Mouse (Mus musculus) gastrocnemius, adult 18-20 months (tissue): ENCODE measurements around the gene Naa60. TPM values are rescaled to one million over a fixed set of nuclear protein-coding genes. Genes with fewer than 3 reads are reported as not detected.

ENCODE experiments used
- microRNA-seq: library from miRNA; unstranded; fragments of <30 nt; microRNA quantifications from one replicate; pipeline ENCODE4 v1.2.0, GENCODE M21; 2021
- total RNA-seq, 2 experiments: library from RNA; stranded (reverse); gene quantifications; 2 replicates each; pipeline ENCODE4 v1.2.3; 2021

The Naa60 gene
- total RNA-seq, 2 experiments from 2014 or later, result 36.8 to 37.1 TPM

Small RNA genes lying within 50 kb of the gene (microRNA-seq; reads per million reads assigned to microRNA genes)
- gene Gm23493, result not detected

Other genes starting within 250 kb of the Naa60 start
- gene Mefv, start 154.3 kb upstream of the Naa60 start, total RNA-seq, result not detected
- 1 to 10 TPM; 5.4 to 6.1 TPM for gene Zfp263, start 128.3 kb upstream of the Naa60 start, total RNA-seq
- gene Olfr15, start 41.5 kb upstream of the Naa60 start, total RNA-seq, result not detected
- gene Zfp174, start 25.1 kb upstream of the Naa60 start, total RNA-seq, result 1 to 10 TPM; 1.7 to 1.9 TPM
- 1 to 10 TPM; 6.3 to 7.2 TPM for gene Zfp597, start 12.2 kb downstream of the Naa60 start, total RNA-seq
- not detected for gene Gm20695, start 12.3 kb downstream of the Naa60 start, total RNA-seq
- 1 to 10 TPM; 2.4 to 2.8 TPM for gene 1700037C18Rik, start 36.3 kb downstream of the Naa60 start, total RNA-seq
- gene Cluap1, start 36.4 kb downstream of the Naa60 start, total RNA-seq, result 1 to 10 TPM; 7.3 to 8.4 TPM
- 1 to 10 TPM; 1.5 to 3.1 TPM for gene Nlrc3, start 104.3 kb downstream of the Naa60 start, total RNA-seq
- 1 to 10 TPM; 7.6 to 9.2 TPM for gene Slx4, start 131.4 kb downstream of the Naa60 start, total RNA-seq
- under 1 TPM in 1 of 2 experiments, not detected in 1; 0.33 TPM for gene Dnase1, start 164.6 kb downstream of the Naa60 start, total RNA-seq
- 100 to 1,000 TPM; 127 to 130 TPM for gene Trap1, start 205.5 kb downstream of the Naa60 start, total RNA-seq